Mouse (Mus musculus) intestine, embryonic 14.5 days (tissue): Measurements from ENCODE around the gene LTO1. TPM values are rescaled to one million over a fixed set of nuclear protein-coding genes. Genes with fewer than 3 reads are reported as not detected.

Source experiments
- ATAC-seq: fragments of 200-750 bp; cut with Nextera tagmentation; replicated peaks from 2 replicates; pipeline ENCODE4 v1.8.0; 2017; ENCODE audit warnings: low read depth, moderate number of reproducible peaks, moderate TSS enrichment, moderate library complexity; ENCODE audit not compliant: low FRiP score, low TSS enrichment
- DNase-seq: peaks from one replicate; pipeline ENCODE4 v3.0.0-alpha.2; 2018; ENCODE audit warnings: low spot score
- H3K27ac ChIP-seq: fragments of 300-500 bp; sonication (generic); 2 replicates; pipeline ENCODE4 v1.5.1; 2014; ENCODE audit warnings: low read depth, mild to moderate bottlenecking, control low read depth
- H3K27me3 ChIP-seq: fragments of 300-500 bp; sonication (generic); replicated peaks from 2 replicates; pipeline ENCODE4 v1.6.1; 2014; ENCODE audit warnings: low read length, control low read depth; ENCODE audit not compliant: control insufficient read depth, insufficient read depth
- H3K36me3 ChIP-seq: fragments of 300-500 bp; sonication (generic); 2 replicates; pipeline ENCODE4 v1.6.1; 2014; ENCODE audit warnings: low read length, control low read depth; ENCODE audit not compliant: control insufficient read depth, insufficient read depth
- H3K4me1 ChIP-seq: fragments of 300-500 bp; sonication (generic); replicated peaks from 2 replicates; pipeline ENCODE4 v1.6.1; 2014; ENCODE audit warnings: low read length, control low read depth, mixed read lengths; ENCODE audit not compliant: control insufficient read depth, insufficient read depth
- H3K4me2 ChIP-seq: fragments of 300-500 bp; sonication (generic); 2 replicates; pipeline ENCODE4 v1.6.1; 2014; ENCODE audit warnings: low read length
- H3K4me3 ChIP-seq: fragments of 300-500 bp; sonication (generic); 2 replicates; pipeline ENCODE4 v1.5.1; 2014; ENCODE audit warnings: low read depth, low read length, control low read depth, mixed read lengths
- H3K9ac ChIP-seq: fragments of 300-500 bp; sonication (generic); 2 replicates; pipeline ENCODE4 v1.6.1; 2014; ENCODE audit warnings: mild to moderate bottlenecking, low read length
- H3K9me3 ChIP-seq: fragments of 300-500 bp; sonication (generic); 2 replicates; pipeline ENCODE4 v1.6.1; 2016; ENCODE audit warnings: low read length, control low read depth; ENCODE audit not compliant: control insufficient read depth
- WGBS: fragments of 180-500 bp; shearing (Covaris S2); extraction: QIAGEN DNeasy Blood & Tissue Kit; methylation state at CpG from one replicate; pipeline ENCODE4 v1.1.7; 2014; 5-methylcytosine and 5-hydroxymethylcytosine counted together
- polyA plus RNA-seq: library from polyadenylated mRNA; unstranded; fragments of >200 nt; fragmentation: Nextera tagmentation; extraction: Ambion mirVana; gene quantifications from 2 replicates; pipeline ENCODE4 v1.2.1, GENCODE M21; 2014

Gene LTO1
- polyA plus RNA-seq, result 19.0 and 19.1 TPM in 2 replicates

- ATAC-seq, result peak; percentile 91
- H3K4me1 ChIP-seq, result peaks cover 6% of the 10 kb centered on the region; the same call in 1 of the 2 replicates
- under 1% methylated on average over 55 of the region's 55 CpGs for WGBS
- peak within 1 kb of the TSS; percentile 59; the same call in 1 of the 2 replicates for H3K27ac ChIP-seq
- H3K4me2 ChIP-seq, result peak within 1 kb of the TSS; percentile 59
- H3K27me3 ChIP-seq, result no peaks in the 10 kb centered on the region
- peak within 1 kb of the TSS; percentile 80 for H3K9ac ChIP-seq
- peak; percentile 97 for DNase-seq
- H3K9me3 ChIP-seq, result no peaks in the 10 kb centered on the region
- peaks cover 27% of the 10 kb centered on the region for H3K36me3 ChIP-seq
- peak within 1 kb of the TSS; percentile 90 for H3K4me3 ChIP-seq
These were observed at the start of gene LTO1 for GRCm38 (mm10) chr7:144914948-144915750. LTO1 (plus strand) TSS chr7:144915100.

- H3K4me3 ChIP-seq, result no peak overlapping the region
- no peaks in the 10 kb centered on the region for H3K36me3 ChIP-seq
- H3K4me2 ChIP-seq, result no peak overlapping the region
- no peaks in the 10 kb centered on the region for H3K4me1 ChIP-seq
- no peak overlapping the region for H3K9ac ChIP-seq
- ATAC-seq, result no peak
- H3K27ac ChIP-seq, result no peak overlapping the region
- H3K27me3 ChIP-seq, result peaks cover 50% of the 10 kb centered on the region
- no peaks in the 10 kb centered on the region for H3K9me3 ChIP-seq
- 66% methylated on average over 4 of the region's 4 CpGs for WGBS
- DNase-seq, result no peak
These were observed 47.7 kb upstream of the LTO1 start for GRCm38 (mm10) chr7:144867161-144867560.

- no peak overlapping the region for H3K27ac ChIP-seq
- WGBS, result 83% methylated on average over 8 of the region's 8 CpGs
These were observed 47.3 kb upstream of the LTO1 start for GRCm38 (mm10) chr7:144867602-144868001.

GRCm38 (mm10) chr7:144872420-144872819 lies 42.5 kb upstream of the LTO1 start:
- H3K27me3 ChIP-seq, result peaks cover 4% of the 10 kb centered on the region; the same call in 1 of the 2 replicates
- no peak for DNase-seq
- H3K27ac ChIP-seq, result no peak overlapping the region
- WGBS, result 57% methylated on average over 4 of the region's 4 CpGs
- H3K9me3 ChIP-seq, result no peaks in the 10 kb centered on the region
- H3K9ac ChIP-seq, result no peak overlapping the region
- no peak for ATAC-seq
- H3K4me2 ChIP-seq, result no peak overlapping the region
- H3K36me3 ChIP-seq, result no peaks in the 10 kb centered on the region
- H3K4me1 ChIP-seq, result no peaks in the 10 kb centered on the region
- no peak overlapping the region for H3K4me3 ChIP-seq

More at GRCm38 (mm10) chr7:144867602-144868001, 47.3 kb upstream of the LTO1 start:
- ATAC-seq (no peak), DNase-seq (no peak)
- no peaks in the 10 kb centered on the region for H3K4me1 ChIP-seq
- no peak overlapping the region for H3K4me2 ChIP-seq
- no peaks in the 10 kb centered on the region for H3K36me3 ChIP-seq
- H3K4me3 ChIP-seq, result no peak overlapping the region
- no peaks in the 10 kb centered on the region for H3K9me3 ChIP-seq
- no peak overlapping the region for H3K9ac ChIP-seq
- peaks cover 45% of the 10 kb centered on the region for H3K27me3 ChIP-seq

- Histone ChIP-seq H3K9ac (no peak overlapping the region), H3K27me3 (peaks cover 4% of the 10 kb centered on the region; the same call in 1 of the 2 replicates), H3K4me2 (no peak overlapping the region), H3K36me3 (no peaks in the 10 kb centered on the region), H3K4me3 (no peak overlapping the region), H3K9me3 (no peaks in the 10 kb centered on the region), H3K27ac (no peak overlapping the region), H3K4me1 (no peaks in the 10 kb centered on the region)
- DNase-seq, result no peak
- 77% methylated on average over 4 of the region's 4 CpGs for WGBS
- ATAC-seq, result no peak
These were observed 41.7 kb upstream of the LTO1 start for GRCm38 (mm10) chr7:144873160-144873559.

GRCm38 (mm10) chr7:144874226-144874625 lies 40.7 kb upstream of the LTO1 start:
- Histone ChIP-seq H3K4me2 (no peak overlapping the region), H3K9ac (no peak overlapping the region), H3K4me3 (no peak overlapping the region), H3K9me3 (no peaks in the 10 kb centered on the region), H3K27ac (no peak overlapping the region), H3K36me3 (no peaks in the 10 kb centered on the region), H3K27me3 (no peaks in the 10 kb centered on the region; the same call in 1 of the 2 replicates), H3K4me1 (no peaks in the 10 kb centered on the region)
- 68% methylated on average over 4 of the region's 4 CpGs for WGBS
- no peak for ATAC-seq
- DNase-seq, result no peak

GRCm38 (mm10) chr7:144878401-144878800 lies 36.5 kb upstream of the LTO1 start:
- H3K27ac ChIP-seq, result no peak overlapping the region
- H3K4me1 ChIP-seq, result no peaks in the 10 kb centered on the region
- no peak overlapping the region for H3K4me3 ChIP-seq
- no peak overlapping the region for H3K4me2 ChIP-seq
- WGBS, result 97% methylated on average over 1 of the region's 1 CpGs
- H3K9me3 ChIP-seq, result no peaks in the 10 kb centered on the region
- no peaks in the 10 kb centered on the region for H3K36me3 ChIP-seq
- no peak for DNase-seq
- H3K27me3 ChIP-seq, result no peaks in the 10 kb centered on the region; the same call in 1 of the 2 replicates
- no peak for ATAC-seq
- no peak overlapping the region for H3K9ac ChIP-seq

- WGBS, result 21% methylated on average over 2 of the region's 2 CpGs
- no peaks in the 10 kb centered on the region for H3K4me1 ChIP-seq
- H3K4me3 ChIP-seq, result no peak overlapping the region
- H3K4me2 ChIP-seq, result no peak overlapping the region
- 0 out of 2 replicates have a peak, but pooled peaks cover 4% of the 10 kb centered on the region for H3K9me3 ChIP-seq
- H3K27me3 ChIP-seq, result peaks cover 3% of the 10 kb centered on the region; the same call in 1 of the 2 replicates
- DNase-seq (no peak), ATAC-seq (no peak)
- no peaks in the 10 kb centered on the region for H3K36me3 ChIP-seq
- H3K27ac ChIP-seq, result no peak overlapping the region
- H3K9ac ChIP-seq, result no peak overlapping the region
These were observed 31.8 kb upstream of the LTO1 start for GRCm38 (mm10) chr7:144883106-144883505.
